Mouse (Mus musculus) E14TG2a.4 (cell line): ENCODE results near the gene Kctd4.

Experiments
- H3K27me3 ChIP-seq: 2 replicates; pipeline ENCODE4 v1.6.1; 2014; ENCODE audit warnings: low read length, control low read depth; ENCODE audit not compliant: insufficient read depth
- H3K36me3 ChIP-seq: 2 replicates; pipeline ENCODE4 v1.6.1; 2014; ENCODE audit warnings: low read length, control low read depth; ENCODE audit not compliant: insufficient read depth
- H3K4me1 ChIP-seq: replicated peaks from 2 replicates; pipeline ENCODE4 v1.6.1; 2014; ENCODE audit warnings: low read depth, low read length, control low read depth
- H3K4me3 ChIP-seq: replicated peaks from 2 replicates; pipeline ENCODE4 v1.5.1; 2014; ENCODE audit warnings: mild to moderate bottlenecking, low read length
- H3K9me3 ChIP-seq: 2 replicates; pipeline ENCODE4 v1.6.1; 2014; ENCODE audit warnings: low read length, control low read depth
- CTCF ChIP-seq: conservative IDR thresholded peaks from 2 replicates; pipeline ENCODE4 v1.5.1; 2014; ENCODE audit warnings: low read length
- NANOG ChIP-seq: IDR thresholded peaks from 2 replicates; pipeline ENCODE4 v1.6.1; 2014; ENCODE audit warnings: borderline replicate concordance, low read length, mixed read lengths
- POU5F1 ChIP-seq: IDR thresholded peaks from 2 replicates; pipeline ENCODE4 v1.6.1; 2014; ENCODE audit warnings: low read length, borderline replicate concordance

The Kctd4 gene

DNA sequence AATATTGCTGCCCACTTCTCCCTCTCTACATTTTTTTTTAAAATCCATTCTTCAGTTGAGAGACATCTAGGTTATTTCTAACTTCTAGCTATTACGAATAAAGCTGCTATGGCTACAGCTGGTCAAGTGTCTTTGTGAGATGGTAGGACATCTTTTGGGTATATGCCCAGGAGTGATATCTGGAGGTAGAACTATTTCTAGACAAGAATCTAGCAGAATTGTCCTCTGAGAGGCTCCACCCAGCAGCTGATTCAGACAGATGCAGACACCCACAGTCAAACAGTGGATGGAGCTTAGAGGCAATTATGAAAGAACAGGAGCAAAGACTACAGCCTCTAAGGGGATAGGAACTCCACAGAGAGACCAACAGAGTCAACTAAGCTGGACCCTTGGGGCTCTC is 13.3 kb upstream of the Kctd4 start:
- Histone ChIP-seq H3K27me3 (no peaks in the 10 kb centered on the region), H3K9me3 (no peaks in the 10 kb centered on the region), H3K4me1 (no peaks in the 10 kb centered on the region), H3K4me3 (no peak overlapping the region), H3K36me3 (peaks cover 13% of the 10 kb centered on the region; the same call in 1 of the 2 replicates)
- TF ChIP-seq CTCF = no peak
- no peak for TF ChIP-seq NANOG
- no peak for TF ChIP-seq POU5F1

- H3K9me3 ChIP-seq = no peaks in the 10 kb centered on the region
- no peaks in the 10 kb centered on the region for H3K4me1 ChIP-seq
- peaks cover 13% of the 10 kb centered on the region; the same call in 1 of the 2 replicates for H3K36me3 ChIP-seq
- H3K27me3 ChIP-seq = no peaks in the 10 kb centered on the region
- no peak overlapping the region for H3K4me3 ChIP-seq
- TF ChIP-seq POU5F1 (no peak), NANOG (no peak), CTCF (no peak)
Measured at GRCm38 (mm10) chr14:75942365-75942764, 12.4 kb upstream of the Kctd4 start.

- Histone ChIP-seq H3K36me3 (peaks cover 12% of the 10 kb centered on the region; the same call in 1 of the 2 replicates), H3K4me1 (no peaks in the 10 kb centered on the region), H3K27me3 (no peaks in the 10 kb centered on the region), H3K4me3 (no peak overlapping the region), H3K9me3 (peaks cover 7% of the 10 kb centered on the region; the same call in 1 of the 2 replicates)
- TF ChIP-seq CTCF (no peak), POU5F1 (no peak), NANOG (no peak)
Measured at GRCm38 (mm10) chr14:75947674-75948073, 7.1 kb upstream of the Kctd4 start.

DNA sequence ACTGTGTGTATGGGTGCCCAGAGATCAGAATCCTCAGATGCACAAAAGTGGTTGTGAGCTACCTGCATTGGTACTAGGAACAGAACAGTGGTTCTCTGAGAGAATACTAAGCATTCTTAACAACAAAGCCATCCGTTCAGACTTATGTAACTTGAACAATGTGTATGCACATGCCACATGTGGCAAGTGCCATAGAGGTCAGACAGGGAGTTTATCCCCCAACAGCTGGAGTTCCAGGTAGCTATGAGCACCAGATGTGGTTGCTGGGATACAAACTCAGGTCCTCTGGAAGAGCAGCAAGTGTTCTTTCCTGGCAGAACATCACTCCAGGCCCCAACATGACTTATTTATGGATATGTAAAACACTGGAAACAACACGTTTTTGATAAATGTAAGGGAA is 1.8 kb upstream of the Kctd4 start:
- Histone ChIP-seq H3K27me3 (no peaks in the 10 kb centered on the region), H3K36me3 (peaks cover 12% of the 10 kb centered on the region; the same call in 1 of the 2 replicates), H3K4me3 (no peak overlapping the region), H3K4me1 (peaks cover 34% of the 10 kb centered on the region), H3K9me3 (peaks cover 7% of the 10 kb centered on the region; the same call in 1 of the 2 replicates)
- TF ChIP-seq CTCF (no peak), NANOG (no peak), POU5F1 (no peak)

GRCm38 (mm10) chr14:75962250-75962649 is 7.4 kb downstream of the Kctd4 start:
- H3K4me1 ChIP-seq = peaks cover 11% of the 10 kb centered on the region
- no peaks in the 10 kb centered on the region for H3K27me3 ChIP-seq
- peaks cover 5% of the 10 kb centered on the region; the same call in 1 of the 2 replicates for H3K36me3 ChIP-seq
- no peak overlapping the region for H3K4me3 ChIP-seq
- TF ChIP-seq NANOG (no peak), CTCF (no peak), POU5F1 (no peak)
- no peaks in the 10 kb centered on the region for H3K9me3 ChIP-seq

- Histone ChIP-seq H3K4me3 (no peak overlapping the region), H3K27me3 (no peaks in the 10 kb centered on the region), H3K9me3 (no peaks in the 10 kb centered on the region)
Measured at GRCm38 (mm10) chr14:75963215-75963614, 8.4 kb downstream of the Kctd4 start.

GRCm38 (mm10) chr14:75964000-75964399 is 9.2 kb downstream of the Kctd4 start:
- no peak overlapping the region for H3K4me3 ChIP-seq
- no peaks in the 10 kb centered on the region for H3K9me3 ChIP-seq
- no peaks in the 10 kb centered on the region for H3K27me3 ChIP-seq
- 0 out of 2 replicates have a peak, but pooled peaks cover 3% of the 10 kb centered on the region for H3K4me1 ChIP-seq
- peaks cover 5% of the 10 kb centered on the region; the same call in 1 of the 2 replicates for H3K36me3 ChIP-seq
- TF ChIP-seq POU5F1 (no peak), NANOG (no peak), CTCF (no peak)

More at GRCm38 (mm10) chr14:75963215-75963614, 8.4 kb downstream of the Kctd4 start:
- Histone ChIP-seq H3K4me1 (0 out of 2 replicates have a peak, but pooled peaks cover 3% of the 10 kb centered on the region), H3K36me3 (peaks cover 5% of the 10 kb centered on the region; the same call in 1 of the 2 replicates)
- TF ChIP-seq POU5F1 (no peak), NANOG (no peak), CTCF (no peak)

GRCm38 (mm10) chr14:75964433-75964832 is 9.6 kb downstream of the Kctd4 start:
- Histone ChIP-seq H3K36me3 (peaks cover 5% of the 10 kb centered on the region; the same call in 1 of the 2 replicates), H3K4me3 (no peak overlapping the region), H3K4me1 (0 out of 2 replicates have a peak, but pooled peaks cover 3% of the 10 kb centered on the region), H3K9me3 (no peaks in the 10 kb centered on the region), H3K27me3 (no peaks in the 10 kb centered on the region)
- TF ChIP-seq CTCF (no peak), NANOG (no peak), POU5F1 (no peak)

- Histone ChIP-seq H3K4me1 (peaks cover 5% of the 10 kb centered on the region), H3K4me3 (no peak overlapping the region), H3K9me3 (no peaks in the 10 kb centered on the region), H3K36me3 (peaks cover 4% of the 10 kb centered on the region; the same call in 1 of the 2 replicates), H3K27me3 (no peaks in the 10 kb centered on the region)
- TF ChIP-seq NANOG (no peak), POU5F1 (no peak), CTCF (no peak)
Measured at GRCm38 (mm10) chr14:75967291-75967690, 12.5 kb downstream of the Kctd4 start.
